Mouse (Mus musculus) lung, postnatal 14 days (tissue): ENCODE measurements at regions not wholly inside any gene's neighbourhood (a gene's known extent, or its start where the extent isn't known, plus 50 kb on each side); places are given as distances from the start of the nearest gene placed in this dataset.

ENCODE experiments used
- DNase-seq: peaks from one replicate; pipeline ENCODE4 v3.0.0; 2021

DNA sequence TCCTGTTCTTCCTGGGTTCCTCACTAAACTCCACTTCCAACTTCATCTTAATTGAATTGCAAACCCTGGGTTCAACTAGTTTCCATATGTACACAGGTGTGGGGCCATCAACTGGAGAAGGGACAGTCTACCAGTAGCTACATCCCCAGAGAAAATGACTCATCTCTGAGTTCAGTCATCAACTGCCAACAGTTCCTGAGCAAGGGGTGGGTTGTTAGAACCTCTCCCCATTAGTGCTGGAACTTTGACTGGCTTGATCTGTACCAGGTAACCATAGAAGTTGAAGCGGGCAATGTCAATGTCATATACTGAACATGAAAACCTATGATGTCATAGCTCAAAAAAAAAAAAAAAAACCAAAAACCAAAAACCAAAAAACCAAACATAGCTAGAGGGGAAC, 69.8 kb downstream of the Gm21750 start:
- no peak for DNase-seq

DNA sequence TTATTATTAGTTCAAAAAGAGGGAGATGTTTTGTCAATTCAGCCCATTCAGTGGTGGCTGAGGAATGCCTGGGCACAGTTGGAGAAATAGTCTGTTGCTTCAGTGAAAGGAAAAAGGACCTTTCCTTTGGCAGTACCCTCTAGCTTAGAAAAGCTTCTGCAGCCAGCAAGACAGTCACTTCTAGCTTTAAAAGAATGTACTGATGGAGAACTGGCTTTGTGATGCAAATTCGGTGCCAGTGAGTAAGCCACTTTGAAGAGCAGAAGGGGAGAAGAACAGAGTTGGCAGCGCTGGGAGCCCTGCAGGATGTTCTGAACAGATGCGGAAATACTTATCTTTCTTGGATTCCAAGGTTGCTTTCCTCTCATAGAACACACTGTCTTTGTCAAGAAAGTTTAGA, 71.1 kb downstream of the Gm21750 start:
- DNase-seq = no peak

- DNase-seq = no peak
Observed at GRCm38 (mm10) chr14:73750790-73751189, 89.8 kb downstream of the Gm21750 start.

DNA sequence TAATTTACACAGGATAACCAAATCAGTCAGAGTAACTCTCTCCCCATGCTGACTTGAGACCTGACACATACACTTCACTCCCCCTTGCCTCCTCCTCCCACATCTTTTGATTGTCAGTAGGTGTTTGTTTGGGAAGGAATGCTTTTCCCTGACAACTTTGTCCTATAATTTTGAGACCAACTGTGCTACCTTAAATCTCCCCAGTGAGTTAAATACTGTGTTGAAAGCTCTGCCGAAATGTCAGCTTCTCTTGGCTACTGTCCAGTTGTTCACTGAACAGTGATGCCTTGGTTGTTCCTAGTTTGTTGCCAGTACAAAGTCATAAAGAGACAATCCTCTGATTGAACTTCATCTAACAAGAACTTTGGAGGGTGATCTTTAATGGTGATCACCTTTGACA, 99.0 kb downstream of the Gm21750 start:
- DNase-seq = no peak

DNA sequence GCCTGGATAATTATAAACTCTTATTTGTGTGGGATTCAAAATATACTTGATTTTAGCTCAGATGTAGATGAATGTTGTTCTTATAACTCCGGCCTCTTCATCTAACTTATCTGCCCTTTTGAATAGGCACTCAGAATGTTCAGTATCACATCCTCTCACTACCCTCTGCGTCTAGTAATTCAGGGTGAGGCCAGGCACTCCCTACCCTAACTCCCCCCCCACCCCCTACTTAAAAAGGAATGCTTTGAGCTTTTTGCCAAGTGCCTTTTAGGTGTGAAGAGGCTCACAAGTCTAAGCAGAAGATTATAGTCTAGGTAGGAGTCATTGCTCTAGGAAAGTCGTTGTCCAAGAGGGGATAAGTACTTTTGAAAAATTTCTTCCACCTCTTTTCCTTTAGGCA, 111.9 kb downstream of the Gm21750 start:
- DNase-seq = no peak

DNA sequence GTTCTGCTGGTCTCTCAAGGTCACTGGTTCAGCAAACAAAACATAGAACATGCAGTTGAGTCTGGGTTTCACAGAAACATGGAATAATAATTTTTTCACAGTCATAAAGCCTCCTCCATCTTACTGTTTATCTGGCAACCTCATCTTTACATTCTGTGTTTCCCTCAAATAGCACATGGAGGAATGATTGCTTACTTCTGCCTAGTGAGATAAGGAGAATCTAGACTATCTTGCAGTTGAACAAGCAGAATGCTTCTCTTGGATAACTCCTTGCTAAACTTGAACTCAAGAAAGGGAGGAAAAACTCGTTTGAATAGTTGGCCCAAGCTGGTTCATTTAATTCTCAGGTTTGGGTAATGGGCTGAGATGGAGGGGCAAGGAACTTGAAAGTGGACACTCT, 112.8 kb downstream of the Gm21750 start:
- no peak for DNase-seq

- DNase-seq = peak; percentile 42
Observed at GRCm38 (mm10) chr14:73776066-73776465, 115.0 kb downstream of the Gm21750 start.

GRCm38 (mm10) chr14:73807169-73807568, 146.1 kb downstream of the Gm21750 start:
- no peak for DNase-seq

GRCm38 (mm10) chr14:73838890-73839289, 177.9 kb downstream of the Gm21750 start:
- DNase-seq = no peak

DNA sequence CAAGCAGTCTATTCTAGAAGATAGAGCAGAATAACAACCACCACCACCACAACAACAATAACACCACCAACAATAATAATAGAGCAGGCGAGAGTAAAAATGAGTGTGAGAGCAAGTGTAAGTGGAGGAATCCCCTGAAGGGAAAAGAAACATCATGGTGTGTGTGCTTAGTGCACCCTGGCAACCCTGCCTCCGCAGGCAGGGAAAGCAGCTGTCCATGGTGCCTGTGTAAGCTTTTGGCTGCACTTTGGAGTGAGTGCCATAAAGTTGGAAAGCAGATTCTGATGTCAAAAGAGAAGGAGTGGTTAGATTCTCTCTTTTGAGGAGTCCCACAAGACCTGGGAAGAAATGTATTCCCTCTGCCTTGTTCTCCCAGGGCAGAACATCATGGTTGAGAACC, 200.8 kb downstream of the Gm21750 start:
- no peak for DNase-seq

DNA sequence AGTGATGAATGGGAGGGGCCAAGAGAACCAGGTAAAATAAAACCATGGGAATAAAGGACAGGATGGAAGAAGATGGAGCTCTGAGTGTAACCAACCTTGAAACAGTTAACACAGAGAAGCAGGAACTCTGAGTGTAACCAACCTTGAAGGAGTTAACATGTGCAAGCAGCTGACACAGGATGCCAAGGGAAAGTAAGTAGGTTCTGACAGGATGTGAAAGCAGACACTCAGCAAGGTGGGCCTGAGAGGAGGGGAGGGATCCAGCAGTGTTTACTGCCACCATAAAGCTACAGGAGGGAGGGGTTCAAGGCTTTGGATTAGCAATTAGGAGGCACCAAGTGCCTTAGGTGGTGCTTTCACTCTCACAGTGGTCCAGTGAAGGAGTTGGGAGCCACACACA, 213.3 kb downstream of the Gm21750 start:
- DNase-seq = no peak

- DNase-seq = no peak
Observed at GRCm38 (mm10) chr14:73875916-73876315, 214.9 kb downstream of the Gm21750 start.

GRCm38 (mm10) chr14:73878267-73878666, 217.2 kb downstream of the Gm21750 start:
- no peak for DNase-seq

GRCm38 (mm10) chr14:73878866-73879419, 217.9 kb downstream of the Gm21750 start:
- no peak for DNase-seq

GRCm38 (mm10) chr14:73891451-73891850, 230.4 kb downstream of the Gm21750 start:
- no peak for DNase-seq

DNA sequence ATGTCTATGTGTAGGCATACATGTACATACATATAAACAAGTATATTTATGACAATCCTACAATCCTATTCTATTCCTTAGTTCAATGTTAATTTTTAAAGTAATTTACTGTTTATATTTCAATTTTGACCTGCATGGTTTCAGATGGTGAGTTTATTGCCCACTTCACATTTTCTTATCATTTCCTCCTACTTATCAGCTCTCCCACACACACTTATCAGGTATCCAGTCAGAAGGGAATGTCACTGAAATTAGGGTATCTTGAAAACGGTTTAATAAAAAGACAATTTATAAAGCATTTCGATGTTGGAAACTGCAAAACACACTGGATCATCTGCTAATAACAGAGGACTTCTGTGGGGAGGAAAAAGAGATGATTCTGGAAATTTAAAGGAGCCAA, 233.8 kb downstream of the Gm21750 start:
- DNase-seq = no peak

- DNase-seq = no peak
Observed at GRCm38 (mm10) chr14:73895266-73895665, 234.2 kb downstream of the Gm21750 start.

GRCm38 (mm10) chr14:73899078-73899477, 238.1 kb downstream of the Gm21750 start:
- DNase-seq = no peak

- no peak for DNase-seq
Observed at GRCm38 (mm10) chr14:73902085-73902713, 241.2 kb downstream of the Gm21750 start.

DNA sequence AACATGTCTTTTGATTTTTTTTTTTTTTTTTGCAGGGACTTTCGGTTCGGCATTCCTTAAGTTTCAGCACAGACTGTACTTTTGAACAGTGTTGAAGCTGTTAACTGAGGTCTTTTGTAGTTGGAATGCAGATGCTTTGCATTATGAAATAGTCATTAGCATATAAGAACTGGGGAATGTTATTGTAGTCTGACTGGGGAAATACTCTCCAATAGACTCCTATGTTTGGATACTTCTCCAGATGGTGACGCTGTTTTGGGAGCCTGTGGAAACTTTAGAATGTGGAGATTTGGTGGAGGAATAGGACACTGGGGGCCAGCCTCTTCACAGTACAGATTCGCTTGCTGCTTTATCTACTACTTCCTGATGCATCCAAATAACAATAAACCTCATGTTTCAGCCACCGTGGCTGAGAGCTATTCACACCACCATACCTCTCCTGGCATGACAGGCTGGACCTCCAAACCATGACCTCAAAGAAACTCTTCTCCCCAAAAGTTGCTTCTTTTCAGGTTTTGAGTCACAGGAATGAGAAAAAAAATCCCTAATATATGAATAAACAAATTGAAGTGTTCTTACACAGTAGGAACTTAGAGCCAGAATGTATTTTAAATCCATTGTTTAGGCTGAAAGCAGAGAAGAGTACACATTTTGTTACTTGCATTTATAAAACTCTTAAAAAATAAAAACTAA, 252.9 kb downstream of the Gm21750 start:
- DNase-seq = no peak

DNA sequence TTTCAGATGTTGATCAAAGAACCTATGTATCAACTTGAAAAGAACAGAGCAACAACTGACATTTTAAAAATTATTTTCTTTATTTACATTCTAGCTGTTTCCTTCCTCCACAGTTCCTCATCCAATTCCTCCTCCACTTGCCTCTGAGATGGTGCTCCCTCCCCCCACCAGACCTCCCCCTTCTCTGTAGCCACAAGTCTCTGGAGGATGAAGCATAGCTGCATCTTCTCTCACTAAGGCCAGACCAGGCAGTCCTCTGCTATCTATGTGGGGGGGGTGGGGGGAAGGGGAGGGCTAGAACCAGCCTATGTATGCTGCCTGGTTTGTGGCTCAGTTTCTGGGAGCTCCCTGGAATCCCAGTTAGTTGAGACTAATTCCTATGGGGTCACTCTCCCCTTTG, 255.0 kb downstream of the Gm21750 start:
- no peak for DNase-seq

GRCm38 (mm10) chr14:73931095-73931494, 270.1 kb downstream of the Gm21750 start:
- DNase-seq = no peak

- no peak for DNase-seq
Observed at GRCm38 (mm10) chr14:73947316-73947715, 286.3 kb downstream of the Gm21750 start.

DNA sequence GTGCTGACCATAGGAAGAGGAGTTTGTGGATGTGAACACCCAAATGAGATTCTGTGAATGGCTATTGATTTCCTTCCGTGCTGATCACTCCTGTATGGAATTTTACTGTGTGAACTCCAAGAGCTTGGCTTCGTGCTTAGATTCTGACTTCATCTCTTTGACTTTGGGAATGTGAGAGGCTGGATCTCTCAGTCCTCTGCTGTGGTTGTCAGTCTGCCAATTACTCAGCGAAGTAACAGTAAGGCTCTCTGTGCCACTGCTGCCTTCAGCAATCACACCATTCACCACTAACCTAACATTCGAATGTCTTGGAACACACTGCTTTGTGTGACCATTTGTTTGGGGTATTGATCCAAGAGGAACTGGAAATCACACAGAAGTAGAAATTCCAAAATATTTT, 291.5 kb downstream of the Gm21750 start:
- no peak for DNase-seq

DNA sequence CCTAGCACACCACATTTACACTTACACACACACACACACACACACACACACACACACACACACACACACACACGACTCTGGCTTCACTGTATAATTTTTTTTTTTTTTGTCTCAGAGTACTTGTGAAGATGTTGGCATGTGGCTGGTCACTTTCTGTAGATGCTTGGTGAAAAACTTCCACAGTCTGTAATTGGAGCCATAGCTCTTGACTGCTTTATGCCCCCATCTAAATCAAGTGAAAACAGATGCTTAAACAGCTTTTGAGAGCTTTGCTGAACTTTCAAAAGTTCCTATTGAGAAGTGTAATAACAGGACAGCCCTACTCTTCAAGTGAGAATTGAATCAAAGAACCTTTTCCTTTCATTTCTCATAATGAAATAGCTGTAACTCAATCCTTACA, 317.7 kb downstream of the Gm21750 start:
- no peak for DNase-seq
